Mouse (Mus musculus) liver, postnatal 0 days (tissue): ENCODE data around the gene Trpm6.

Source experiments
- CTCF ChIP-seq: sonication (generic); IDR thresholded peaks from 2 replicates; pipeline ENCODE4 v1.5.1; 2016; ENCODE audit warnings: antibody characterized with exemption, low read depth
- EP300 ChIP-seq: IDR thresholded peaks from 2 replicates; pipeline ENCODE4 v1.6.1; 2016; ENCODE audit warnings: antibody characterized with exemption, low read depth, mild to moderate bottlenecking

GRCm38 (mm10) chr19:18743946-18744345, 5.8 kb upstream of the Trpm6 start:
- TF ChIP-seq CTCF: no peak
- TF ChIP-seq EP300: no peak
